Mouse (Mus musculus): ENCODE results near the gene Esrrg. TPM values are rescaled to one million over a fixed set of nuclear protein-coding genes. Genes with fewer than 3 reads are reported as not detected.

Esrrg gene
- polyA plus RNA-seq, 1 experiment from 2014 or later, result 14.6 TPM

DNA sequence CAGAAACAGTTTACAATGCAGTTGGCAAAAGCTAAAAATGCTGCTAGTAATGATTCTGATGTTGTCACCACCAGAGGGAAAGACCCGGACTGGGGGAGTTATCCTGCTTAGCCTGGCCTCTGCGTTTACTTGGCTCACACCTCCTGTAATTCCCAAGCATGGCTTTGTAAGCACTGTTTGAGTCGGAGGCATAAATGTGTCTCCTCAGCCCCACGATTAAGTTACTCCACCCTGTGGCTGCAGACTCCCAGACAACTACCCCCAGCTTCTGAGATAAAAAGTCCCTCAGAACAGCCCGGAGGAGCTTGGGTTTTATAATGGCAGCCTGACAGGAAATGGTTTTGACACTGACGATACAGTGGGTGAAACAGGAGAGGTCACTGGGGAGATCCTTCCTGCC is 499.4 kb downstream of the Esrrg start:
- H3K9me3 ChIP-seq (ENCODE audit: control insufficient read depth, low read length), result no peaks in the 10 kb centered on the region
- no peaks in the 10 kb centered on the region for H3K27me3 ChIP-seq (ENCODE audit: control insufficient read depth, insufficient read depth, low read length)
- H3K4me3 ChIP-seq (ENCODE audit: low read depth, low read length), result no peak overlapping the region
- H3K36me3 ChIP-seq (ENCODE audit: control insufficient read depth, insufficient read depth, low read length), result no peaks in the 10 kb centered on the region
- H3K27ac ChIP-seq (ENCODE audit: low read depth, low read length), result no peak overlapping the region
- no peak overlapping the region for H3K9ac ChIP-seq (ENCODE audit: low read depth, low read length)
- ATAC-seq (ENCODE audit: low FRiP score) (no peak), DNase-seq (ENCODE audit: low spot score) (no peak)
- 63% methylated on average over 6 of the region's 6 CpGs for WGBS
- no peak overlapping the region for H3K4me2 ChIP-seq (replicated peaks; ENCODE audit: low read depth, low read length)
- H3K4me1 ChIP-seq (replicated peaks; ENCODE audit: control insufficient read depth, insufficient read depth, low read length), result no peaks in the 10 kb centered on the region

DNA sequence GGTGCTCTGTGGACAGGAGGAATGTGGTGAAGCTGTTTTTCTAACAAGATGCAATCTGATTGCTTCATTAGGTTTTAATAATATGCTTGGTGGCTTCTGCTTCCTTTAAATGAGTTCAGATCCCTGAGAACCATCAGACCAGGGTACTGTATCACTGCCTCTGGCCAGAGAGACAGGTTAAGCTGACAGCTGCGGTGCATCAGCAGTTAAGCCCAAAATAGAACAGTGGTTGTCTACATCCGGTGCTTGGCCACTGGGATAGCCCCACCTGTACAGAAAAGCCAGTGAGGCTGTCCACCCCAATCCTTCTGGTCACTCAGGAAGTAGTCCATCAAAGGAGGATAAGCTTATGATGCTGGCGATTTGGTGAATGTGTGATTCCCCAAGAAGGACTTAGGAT is 503.0 kb downstream of the Esrrg start:
- H3K4me3 ChIP-seq (ENCODE audit: low read depth, low read length), result no peak overlapping the region
- no peak overlapping the region for H3K27ac ChIP-seq (ENCODE audit: low read depth, low read length)
- H3K9ac ChIP-seq (ENCODE audit: low read depth, low read length), result no peak overlapping the region
- no peaks in the 10 kb centered on the region for H3K4me1 ChIP-seq (replicated peaks; ENCODE audit: control insufficient read depth, insufficient read depth, low read length)
- H3K36me3 ChIP-seq (ENCODE audit: control insufficient read depth, insufficient read depth, low read length), result no peaks in the 10 kb centered on the region
- H3K9me3 ChIP-seq (ENCODE audit: control insufficient read depth, low read length), result no peaks in the 10 kb centered on the region
- 83% methylated on average over 3 of the region's 3 CpGs for WGBS
- no peak overlapping the region for H3K4me2 ChIP-seq (replicated peaks; ENCODE audit: low read depth, low read length)
- ATAC-seq (ENCODE audit: low FRiP score) (no peak), DNase-seq (ENCODE audit: low spot score) (no peak)
- H3K27me3 ChIP-seq (ENCODE audit: control insufficient read depth, insufficient read depth, low read length), result no peaks in the 10 kb centered on the region

GRCm38 (mm10) chr1:188113240-188113639 is 504.6 kb downstream of the Esrrg start:
- Histone ChIP-seq H3K4me1 (replicated peaks; ENCODE audit: control insufficient read depth, insufficient read depth, low read length) (no peaks in the 10 kb centered on the region), H3K9ac (ENCODE audit: low read depth, low read length) (no peak overlapping the region), H3K27ac (ENCODE audit: low read depth, low read length) (no peak overlapping the region), H3K27me3 (ENCODE audit: control insufficient read depth, insufficient read depth, low read length) (no peaks in the 10 kb centered on the region), H3K4me2 (replicated peaks; ENCODE audit: low read depth, low read length) (no peak overlapping the region), H3K36me3 (ENCODE audit: control insufficient read depth, insufficient read depth, low read length) (no peaks in the 10 kb centered on the region), H3K9me3 (ENCODE audit: control insufficient read depth, low read length) (no peaks in the 10 kb centered on the region), H3K4me3 (ENCODE audit: low read depth, low read length) (no peak overlapping the region)
- ATAC-seq (ENCODE audit: low FRiP score), result no peak
- 83% methylated on average over 3 of the region's 3 CpGs for WGBS
- DNase-seq (ENCODE audit: low spot score), result no peak

- Histone ChIP-seq H3K27ac (ENCODE audit: low read depth, low read length) (no peak overlapping the region), H3K4me2 (replicated peaks; ENCODE audit: low read depth, low read length) (no peak overlapping the region), H3K9me3 (ENCODE audit: control insufficient read depth, low read length) (no peaks in the 10 kb centered on the region), H3K9ac (ENCODE audit: low read depth, low read length) (no peak overlapping the region), H3K4me1 (replicated peaks; ENCODE audit: control insufficient read depth, insufficient read depth, low read length) (no peaks in the 10 kb centered on the region), H3K4me3 (ENCODE audit: low read depth, low read length) (no peak overlapping the region), H3K36me3 (ENCODE audit: control insufficient read depth, insufficient read depth, low read length) (no peaks in the 10 kb centered on the region), H3K27me3 (ENCODE audit: control insufficient read depth, insufficient read depth, low read length) (no peaks in the 10 kb centered on the region)
- ATAC-seq (ENCODE audit: low FRiP score) (no peak), DNase-seq (ENCODE audit: low spot score) (no peak)
- WGBS, result 51% methylated on average over 3 of the region's 3 CpGs
Measured at GRCm38 (mm10) chr1:188118125-188118524, 509.5 kb downstream of the Esrrg start.

- H3K27ac ChIP-seq (ENCODE audit: low read depth, low read length), result no peak overlapping the region
- H3K36me3 ChIP-seq (ENCODE audit: control insufficient read depth, insufficient read depth, low read length), result no peaks in the 10 kb centered on the region
- no peaks in the 10 kb centered on the region for H3K4me1 ChIP-seq (replicated peaks; ENCODE audit: control insufficient read depth, insufficient read depth, low read length)
- no peaks in the 10 kb centered on the region for H3K27me3 ChIP-seq (ENCODE audit: control insufficient read depth, insufficient read depth, low read length)
- WGBS, result 89% methylated on average over 8 of the region's 8 CpGs
- ATAC-seq (ENCODE audit: low FRiP score) (no peak), DNase-seq (ENCODE audit: low spot score) (no peak)
- H3K4me3 ChIP-seq (ENCODE audit: low read depth, low read length), result no peak overlapping the region
- H3K9ac ChIP-seq (ENCODE audit: low read depth, low read length), result no peak overlapping the region
- no peak overlapping the region for H3K4me2 ChIP-seq (replicated peaks; ENCODE audit: low read depth, low read length)
- no peaks in the 10 kb centered on the region for H3K9me3 ChIP-seq (ENCODE audit: control insufficient read depth, low read length)
Measured at GRCm38 (mm10) chr1:188119806-188120205, 511.2 kb downstream of the Esrrg start.

DNA sequence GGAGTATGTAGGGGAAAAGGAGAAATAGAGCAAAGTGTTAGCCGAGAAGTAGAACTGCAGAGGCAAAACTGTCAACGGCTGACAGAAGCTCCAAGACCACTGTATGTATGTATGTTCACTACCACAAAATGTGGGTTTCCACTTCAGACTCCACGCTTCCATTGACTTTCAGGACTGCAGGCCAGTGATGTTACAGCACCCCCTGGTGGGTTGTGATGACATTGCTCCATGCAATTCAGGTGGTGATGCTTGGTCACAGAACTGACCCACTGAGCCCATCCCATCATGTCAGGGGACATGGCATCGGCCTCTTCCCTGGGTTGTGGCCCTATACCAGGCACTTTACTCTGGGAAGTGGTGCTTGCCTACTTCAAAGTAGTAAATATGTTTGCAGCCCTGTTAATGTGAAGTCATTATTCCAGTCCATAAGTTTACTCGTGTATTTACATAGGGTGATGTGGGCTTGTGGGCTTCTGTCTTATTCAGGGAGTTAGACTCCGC is 517.0 kb downstream of the Esrrg start:
- WGBS, result 92% methylated on average over 6 of the region's 6 CpGs
- Histone ChIP-seq H3K27ac (ENCODE audit: low read depth, low read length) (no peak overlapping the region), H3K4me2 (replicated peaks; ENCODE audit: low read depth, low read length) (no peak overlapping the region), H3K4me3 (ENCODE audit: low read depth, low read length) (no peak overlapping the region), H3K9me3 (ENCODE audit: control insufficient read depth, low read length) (no peaks in the 10 kb centered on the region), H3K9ac (ENCODE audit: low read depth, low read length) (no peak overlapping the region), H3K36me3 (ENCODE audit: control insufficient read depth, insufficient read depth, low read length) (no peaks in the 10 kb centered on the region), H3K27me3 (ENCODE audit: control insufficient read depth, insufficient read depth, low read length) (no peaks in the 10 kb centered on the region), H3K4me1 (replicated peaks; ENCODE audit: control insufficient read depth, insufficient read depth, low read length) (no peaks in the 10 kb centered on the region)
- DNase-seq (ENCODE audit: low spot score), result no peak
- no peak for ATAC-seq (ENCODE audit: low FRiP score)

GRCm38 (mm10) chr1:188136126-188136525 is 527.5 kb downstream of the Esrrg start:
- no peak overlapping the region for H3K27ac ChIP-seq (ENCODE audit: low read depth, low read length)
- H3K4me2 ChIP-seq (replicated peaks; ENCODE audit: low read depth, low read length), result no peak overlapping the region
- H3K27me3 ChIP-seq (ENCODE audit: control insufficient read depth, insufficient read depth, low read length), result no peaks in the 10 kb centered on the region
- no peaks in the 10 kb centered on the region for H3K9me3 ChIP-seq (ENCODE audit: control insufficient read depth, low read length)
- WGBS, result 72% methylated on average over 5 of the region's 5 CpGs
- DNase-seq (ENCODE audit: low spot score) (no peak), ATAC-seq (ENCODE audit: low FRiP score) (no peak)
- H3K4me3 ChIP-seq (ENCODE audit: low read depth, low read length), result no peak overlapping the region
- no peaks in the 10 kb centered on the region for H3K36me3 ChIP-seq (ENCODE audit: control insufficient read depth, insufficient read depth, low read length)
- H3K9ac ChIP-seq (ENCODE audit: low read depth, low read length), result no peak overlapping the region
- H3K4me1 ChIP-seq (replicated peaks; ENCODE audit: control insufficient read depth, insufficient read depth, low read length), result no peaks in the 10 kb centered on the region

DNA sequence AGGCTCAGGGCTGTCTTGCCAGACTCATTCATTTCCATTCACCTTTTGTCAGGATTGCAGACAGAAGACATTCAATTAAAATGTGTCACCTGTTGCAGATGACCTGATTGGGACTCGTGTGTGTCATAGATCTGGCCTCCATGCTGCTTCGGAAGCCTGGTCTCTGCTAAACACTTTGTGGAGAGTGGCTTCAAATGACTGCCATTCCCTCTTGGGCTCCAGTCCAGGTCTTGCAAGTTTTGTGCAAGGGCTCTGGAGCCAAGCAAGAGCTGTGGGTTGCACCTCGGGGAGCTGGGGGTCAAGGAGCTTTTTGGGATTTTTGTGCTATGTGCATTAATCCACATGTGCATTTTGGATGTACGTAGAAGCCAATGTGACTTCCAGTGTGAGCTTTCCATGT is 530.9 kb downstream of the Esrrg start:
- no peaks in the 10 kb centered on the region for H3K27me3 ChIP-seq (ENCODE audit: control insufficient read depth, insufficient read depth, low read length)
- H3K4me2 ChIP-seq (replicated peaks; ENCODE audit: low read depth, low read length), result no peak overlapping the region
- H3K27ac ChIP-seq (ENCODE audit: low read depth, low read length), result no peak overlapping the region
- H3K4me1 ChIP-seq (replicated peaks; ENCODE audit: control insufficient read depth, insufficient read depth, low read length), result no peaks in the 10 kb centered on the region; the same call in 1 of the 2 replicates
- H3K9me3 ChIP-seq (ENCODE audit: control insufficient read depth, low read length), result no peaks in the 10 kb centered on the region
- no peak overlapping the region for H3K9ac ChIP-seq (ENCODE audit: low read depth, low read length)
- H3K4me3 ChIP-seq (ENCODE audit: low read depth, low read length), result no peak overlapping the region
- ATAC-seq (ENCODE audit: low FRiP score) (no peak), DNase-seq (ENCODE audit: low spot score) (no peak)
- 57% methylated on average over 4 of the region's 4 CpGs for WGBS
- no peaks in the 10 kb centered on the region for H3K36me3 ChIP-seq (ENCODE audit: control insufficient read depth, insufficient read depth, low read length)

GRCm38 (mm10) chr1:188140221-188140620 is 531.6 kb downstream of the Esrrg start:
- Histone ChIP-seq H3K4me1 (replicated peaks; ENCODE audit: control insufficient read depth, insufficient read depth, low read length) (no peaks in the 10 kb centered on the region; the same call in 1 of the 2 replicates), H3K4me2 (replicated peaks; ENCODE audit: low read depth, low read length) (no peak overlapping the region), H3K27me3 (ENCODE audit: control insufficient read depth, insufficient read depth, low read length) (no peaks in the 10 kb centered on the region), H3K9ac (ENCODE audit: low read depth, low read length) (no peak overlapping the region), H3K36me3 (ENCODE audit: control insufficient read depth, insufficient read depth, low read length) (no peaks in the 10 kb centered on the region), H3K4me3 (ENCODE audit: low read depth, low read length) (no peak overlapping the region), H3K9me3 (ENCODE audit: control insufficient read depth, low read length) (no peaks in the 10 kb centered on the region), H3K27ac (ENCODE audit: low read depth, low read length) (no peak overlapping the region)
- no peak for ATAC-seq (ENCODE audit: low FRiP score)
- WGBS, result 75% methylated on average over 4 of the region's 4 CpGs
- no peak for DNase-seq (ENCODE audit: low spot score)

Data from hindbrain, embryonic 11.5 days (tissue).